Mouse (Mus musculus) heart, adult 2 months (tissue): ENCODE data around the gene Mindy3.

Source experiments
- CTCF ChIP-seq: fragments of 200-600 bp; IDR thresholded peaks from 2 replicates; pipeline ENCODE4 v1.8.1; 2022; ENCODE audit warnings: antibody characterized with exemption, mild to moderate bottlenecking, moderate library complexity
- POLR2A ChIP-seq: fragments of 200-500 bp; IDR thresholded peaks from 2 replicates; pipeline ENCODE4 v1.6.1; 2011; ENCODE audit warnings: mild to moderate bottlenecking, low read depth, low read length, control low read depth; ENCODE audit not compliant: insufficient read depth

GRCm38 (mm10) chr2:12368016-12368415, 51.3 kb downstream of the Mindy3 start:
- TF ChIP-seq POLR2A (no peak), CTCF (no peak)
